ENCODE assay signal across 8 mouse cellular contexts in genomic region chr2:45117592-45117991, GRCm38 (mm10). TPM values are rescaled to one million over a fixed set of nuclear protein-coding genes. Genes with fewer than 3 reads are reported as not detected.
DNase-seq lines count a peak whose midpoint lies in the region; ATAC-seq and TF ChIP-seq lines count a peak whose summit lies in the region.

No protein-coding gene starts in this region.

- ATAC-seq in embryonic facial prominence, embryonic 13.5 days (ENCODE audit: insufficient number of reproducible peaks, insufficient read depth, low FRiP score, low TSS enrichment, low read depth), result no peak
- no peak for ATAC-seq in intestine, embryonic 15.5 days

- TF ChIP-seq CTCF in liver, adult 2 months (IDR thresholded peaks at IDR 0.05; ENCODE audit: low read depth, low read length), result no peak

- no peak for DNase-seq in liver, adult 2 months (ENCODE audit: extremely low read depth, low read depth, low spot score)
- DNase-seq in liver, result no peak
- no peak for DNase-seq in adrenal gland, postnatal 25 days
- DNase-seq in spleen, postnatal 36 days (ENCODE audit: low spot score in 2 of 2), result no peak
- no peak for DNase-seq in layer of hippocampus, postnatal 25 days (ENCODE audit: extremely low spot score in 1 of 2, low spot score in 1 of 2)

- H3K36me3 ChIP-seq in liver, adult 2 months (ENCODE audit: control insufficient read depth, insufficient read depth, low read length), result no peaks in the 10 kb centered on the region
- no peaks in the 10 kb centered on the region for H3K36me3 ChIP-seq in embryonic facial prominence, embryonic 13.5 days
- no peaks in the 10 kb centered on the region for H3K36me3 ChIP-seq in intestine, embryonic 15.5 days
- no peaks in the 10 kb centered on the region for H3K36me3 ChIP-seq in myocyte (ENCODE audit: control insufficient read depth, insufficient read depth)

- H3K9ac ChIP-seq in liver, adult 2 months (ENCODE audit: low read depth, low read length), result peak overlapping the region; percentile 54; the same call in 1 of the 2 replicates
- H3K9ac ChIP-seq in embryonic facial prominence, embryonic 13.5 days, result peak overlapping the region; percentile 75
- peak overlapping the region; percentile 37 for H3K9ac ChIP-seq in intestine, embryonic 15.5 days

- H3K4me2 ChIP-seq in embryonic facial prominence, embryonic 13.5 days, result peak overlapping the region; percentile 76
- peak overlapping the region; percentile 80 for H3K4me2 ChIP-seq in intestine, embryonic 15.5 days (replicated peaks)
- H3K4me2 ChIP-seq in myocyte (ENCODE audit: low read depth), result peak overlapping the region; percentile 49

- whole genome bisulfite sequencing in liver, adult 2 months, result 27% methylated on average over 7 of the region's 7 CpGs
- WGBS in embryonic facial prominence, embryonic 13.5 days, result 17% methylated on average over 7 of the region's 7 CpGs
- 32% methylated on average over 7 of the region's 7 CpGs for WGBS in intestine, embryonic 15.5 days

- 0 out of 2 replicates have a peak, but pooled peaks cover 3% of the 10 kb centered on the region for H3K9me3 ChIP-seq in embryonic facial prominence, embryonic 13.5 days
- no peaks in the 10 kb centered on the region for H3K9me3 ChIP-seq in intestine, embryonic 15.5 days

- H3K79me2 ChIP-seq in liver, adult 2 months (ENCODE audit: control insufficient read depth, insufficient read depth, low read length), result no peaks in the 10 kb centered on the region
- H3K79me2 ChIP-seq in myocyte (ENCODE audit: control insufficient read depth, insufficient read depth), result peaks cover 9% of the 10 kb centered on the region

- H3K27me3 ChIP-seq in liver, adult 2 months (ENCODE audit: control insufficient read depth, insufficient read depth, low read length), result peaks cover 3% of the 10 kb centered on the region; the same call in 1 of the 2 replicates
- peaks cover 20% of the 10 kb centered on the region for H3K27me3 ChIP-seq in embryonic facial prominence, embryonic 13.5 days
- 0 out of 2 replicates have a peak, but pooled peaks cover 8% of the 10 kb centered on the region for H3K27me3 ChIP-seq in intestine, embryonic 15.5 days (replicated peaks)
- no peaks in the 10 kb centered on the region for H3K27me3 ChIP-seq in myocyte (ENCODE audit: control insufficient read depth, insufficient read depth, insufficient read length)

- TF ChIP-seq POLR2A in liver, adult 2 months (IDR thresholded peaks at IDR 0.05; ENCODE audit: extremely low read depth, insufficient read depth, low read length), result no peak
- TF ChIP-seq POLR2A in myocyte (IDR thresholded peaks at IDR 0.05; ENCODE audit: insufficient read length, low read depth), result no peak

- peak overlapping the region; percentile 52 for H3K4me3 ChIP-seq in liver, adult 2 months (ENCODE audit: insufficient read depth, low read depth, low read length)
- peak overlapping the region; percentile 56 for H3K4me3 ChIP-seq in embryonic facial prominence, embryonic 13.5 days
- peak overlapping the region; percentile 48 for H3K4me3 ChIP-seq in intestine, embryonic 15.5 days (replicated peaks)
- H3K4me3 ChIP-seq in myocyte, result peak overlapping the region; percentile 75

- H3ac ChIP-seq in myocyte (ENCODE audit: control insufficient read depth, insufficient read length), result peak overlapping the region; percentile 45

- H3K4me1 ChIP-seq in liver, adult 2 months (ENCODE audit: control insufficient read depth, insufficient read depth, low read length), result no peaks in the 10 kb centered on the region
- H3K4me1 ChIP-seq in embryonic facial prominence, embryonic 13.5 days, result peaks cover 12% of the 10 kb centered on the region
- peaks cover 6% of the 10 kb centered on the region; the same call in 1 of the 2 replicates for H3K4me1 ChIP-seq in intestine, embryonic 15.5 days (replicated peaks)

- H3K27ac ChIP-seq in liver, adult 2 months (replicated peaks; ENCODE audit: insufficient read depth, low read depth, low read length), result no peak overlapping the region
- H3K27ac ChIP-seq in embryonic facial prominence, embryonic 13.5 days, result peak overlapping the region; percentile 92
- H3K27ac ChIP-seq in intestine, embryonic 15.5 days, result peak overlapping the region; percentile 81

TF ChIP-seq in myocyte, 11 proteins besides CTCF, POLR2A, EP300 and RAD21:
- TF ChIP-seq TCF3 (IDR thresholded peaks at IDR 0.05; ENCODE audit: insufficient read length, low read depth), result no peak
- TF ChIP-seq SRF (IDR thresholded peaks at IDR 0.05; ENCODE audit: control insufficient read depth, insufficient read length, low read depth), result no peak
- no peak for TF ChIP-seq REST (IDR thresholded peaks at IDR 0.05; ENCODE audit: insufficient read depth, insufficient read length)
- no peak for TF ChIP-seq USF1 (IDR thresholded peaks at IDR 0.05; ENCODE audit: low read depth)
- TF ChIP-seq MYOD1 (IDR thresholded peaks at IDR 0.05; ENCODE audit: control insufficient read depth in 1 of 3, insufficient read length in 2 of 3, low read depth in 2 of 3), result no peak
- TF ChIP-seq CEBPB (IDR thresholded peaks at IDR 0.05; ENCODE audit: insufficient read depth, poor library complexity, severe bottlenecking), result no peak
- TF ChIP-seq TCF12 (IDR thresholded peaks at IDR 0.05; ENCODE audit: insufficient read depth, poor library complexity, severe bottlenecking), result no peak

RNA-seq across cellular contexts. Expression of gene Zeb2, which starts 0.4 kb away (rescaled TPM):
- total RNA-seq in liver, adult 2 months (2014; rRNA removed), result 15.5 and 16.8 TPM in 2 replicates
- polyA plus RNA-seq in liver, adult 2 months (2012; rRNA removed), result 1.7 and 4.9 TPM in 2 replicates
- 85.7 and 96.4 TPM in 2 replicates for polyA plus RNA-seq in embryonic facial prominence, embryonic 13.5 days (2015; fragmentation: Nextera tagmentation; extraction: Ambion mirVana)
- 34.5 and 37.4 TPM in 2 replicates for polyA plus RNA-seq in intestine, embryonic 15.5 days (2015; fragmentation: Nextera tagmentation; extraction: Ambion mirVana)
- polyA plus RNA-seq in myocyte (2012; fragmentation: generic; extraction: Trizol), result 10.8 TPM
- 170 and 221 TPM in 2 replicates for total RNA-seq in adrenal gland, postnatal 25 days (2021)
- total RNA-seq in layer of hippocampus, postnatal 25 days (2021), result 100 to 1,000 TPM; 365 to 458 TPM
